Mouse (Mus musculus): ENCODE results near the gene Snx9.

The Snx9 gene

GRCm38 (mm10) chr17:5901381-5901780, 60.3 kb downstream of the Snx9 start:
- TF ChIP-seq GATA4 (IDR thresholded peaks at IDR 0.05; ENCODE audit: insufficient replicate concordance, low read length) = no peak

GRCm38 (mm10) chr17:5903630-5904301, 62.6 kb downstream of the Snx9 start:
- TF ChIP-seq GATA4 (IDR thresholded peaks at IDR 0.05; ENCODE audit: insufficient replicate concordance, low read length) = no peak

GRCm38 (mm10) chr17:5909681-5910080, 68.6 kb downstream of the Snx9 start:
- no peak for TF ChIP-seq GATA4 (IDR thresholded peaks at IDR 0.05; ENCODE audit: insufficient replicate concordance, low read length)

DNA sequence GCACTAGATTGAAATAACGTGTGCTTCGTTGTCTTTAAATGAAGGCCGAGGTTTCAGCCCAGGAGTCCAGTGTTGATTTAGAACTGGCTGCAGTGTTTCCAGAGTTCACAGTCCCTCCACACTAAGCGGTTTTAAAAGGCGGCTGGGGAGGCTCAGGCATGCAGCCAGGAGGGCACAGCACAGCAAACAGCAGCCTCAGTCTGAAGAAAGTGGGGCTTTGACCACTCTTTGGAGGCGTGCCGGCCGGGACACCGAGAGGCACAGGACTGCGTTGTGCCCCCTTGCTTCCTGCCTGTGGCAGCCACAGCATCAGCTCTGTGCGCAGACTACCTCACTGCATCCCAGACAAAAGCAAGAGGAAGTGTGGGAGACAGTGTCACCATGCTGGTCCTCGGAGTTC, 70.5 kb downstream of the Snx9 start:
- no peak for TF ChIP-seq GATA4 (IDR thresholded peaks at IDR 0.05; ENCODE audit: insufficient replicate concordance, low read length)

DNA sequence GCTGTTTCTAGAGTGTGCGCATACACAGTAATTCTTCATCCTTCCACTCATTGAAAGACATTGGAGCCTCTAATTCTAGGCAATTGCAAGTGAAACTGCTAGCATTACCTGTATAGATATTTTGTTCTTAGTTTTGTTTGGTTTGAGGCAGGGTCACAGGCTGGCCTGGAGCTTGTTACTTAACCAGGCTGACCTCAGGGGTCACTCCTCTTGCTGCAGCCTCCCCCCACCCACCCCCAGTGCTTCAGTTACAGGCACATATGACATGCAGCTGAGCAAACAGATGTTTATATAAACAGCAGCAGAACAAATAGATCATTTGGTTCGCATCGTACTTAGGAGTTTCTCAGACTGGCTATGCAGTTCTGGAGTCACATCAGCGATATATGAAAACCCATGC, 71.7 kb downstream of the Snx9 start:
- TF ChIP-seq GATA4 (IDR thresholded peaks at IDR 0.05; ENCODE audit: insufficient replicate concordance, low read length) = no peak

- TF ChIP-seq GATA4 (IDR thresholded peaks at IDR 0.05; ENCODE audit: insufficient replicate concordance, low read length) = no peak
These were observed 73.1 kb downstream of the Snx9 start for GRCm38 (mm10) chr17:5914217-5914616.

- TF ChIP-seq GATA4 (IDR thresholded peaks at IDR 0.05; ENCODE audit: insufficient replicate concordance, low read length) = no peak
These were observed 80.8 kb downstream of the Snx9 start for GRCm38 (mm10) chr17:5921954-5922353.

DNA sequence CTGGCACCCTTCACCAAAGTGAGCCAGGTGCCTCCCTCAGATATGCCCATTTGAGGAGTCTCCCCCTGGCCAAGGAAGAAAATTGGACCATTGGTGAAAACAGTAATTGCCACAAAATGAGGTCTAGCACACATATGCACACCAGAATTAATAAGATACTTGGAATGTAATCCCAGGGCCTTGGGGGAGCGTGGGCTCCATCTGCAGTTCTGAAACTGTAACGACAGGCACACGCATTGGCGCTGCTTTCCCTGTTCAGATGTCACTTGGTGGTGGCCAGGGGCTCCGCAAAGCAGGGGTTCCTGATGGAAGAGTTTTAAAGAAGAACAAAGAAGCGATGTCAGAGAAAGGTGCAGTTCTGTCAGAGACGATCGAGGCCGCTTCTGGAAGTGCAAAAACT, 82.2 kb downstream of the Snx9 start:
- no peak for TF ChIP-seq GATA4 (IDR thresholded peaks at IDR 0.05; ENCODE audit: insufficient replicate concordance, low read length)

DNA sequence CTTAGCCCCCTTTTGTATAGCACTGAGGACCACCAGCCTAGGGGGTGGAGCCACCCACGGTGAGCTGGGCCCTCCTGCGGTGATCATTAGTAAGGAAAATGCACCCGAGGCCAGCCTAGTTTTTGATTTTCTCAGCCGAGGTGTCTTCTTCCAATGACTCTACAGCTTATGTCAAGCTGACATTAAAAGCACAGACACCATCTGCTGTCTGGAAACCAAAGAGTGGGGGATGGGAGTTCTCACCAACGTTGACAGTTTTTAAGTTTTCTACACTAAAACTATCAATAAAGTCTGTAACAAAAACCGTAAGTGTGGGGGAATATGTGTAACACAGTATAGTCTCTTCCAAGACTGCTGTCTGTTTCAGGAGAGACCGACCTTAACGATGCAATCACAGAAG, 83.1 kb downstream of the Snx9 start:
- TF ChIP-seq GATA4 (IDR thresholded peaks at IDR 0.05; ENCODE audit: insufficient replicate concordance, low read length) = no peak

DNA sequence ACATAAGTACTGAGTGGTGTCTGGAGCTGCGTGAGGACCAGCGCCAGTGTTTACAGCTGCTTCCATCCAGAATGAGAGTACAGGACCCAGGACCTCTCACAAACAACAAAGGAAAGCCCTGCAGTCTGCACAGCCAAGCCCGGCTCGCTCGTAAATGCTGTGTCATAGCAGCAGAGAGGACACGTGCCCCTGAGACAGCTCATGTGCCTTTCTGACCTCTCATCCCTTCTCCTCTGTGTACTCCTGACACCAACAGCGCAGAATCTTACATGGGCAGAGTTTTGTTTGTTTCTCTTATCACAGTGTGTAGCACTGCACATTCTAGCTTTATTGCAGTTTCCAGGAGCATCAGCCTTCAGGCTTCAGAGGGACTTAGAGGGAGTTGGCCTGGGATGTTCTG, 85.6 kb downstream of the Snx9 start:
- no peak for TF ChIP-seq GATA4 (IDR thresholded peaks at IDR 0.05; ENCODE audit: insufficient replicate concordance, low read length)

DNA sequence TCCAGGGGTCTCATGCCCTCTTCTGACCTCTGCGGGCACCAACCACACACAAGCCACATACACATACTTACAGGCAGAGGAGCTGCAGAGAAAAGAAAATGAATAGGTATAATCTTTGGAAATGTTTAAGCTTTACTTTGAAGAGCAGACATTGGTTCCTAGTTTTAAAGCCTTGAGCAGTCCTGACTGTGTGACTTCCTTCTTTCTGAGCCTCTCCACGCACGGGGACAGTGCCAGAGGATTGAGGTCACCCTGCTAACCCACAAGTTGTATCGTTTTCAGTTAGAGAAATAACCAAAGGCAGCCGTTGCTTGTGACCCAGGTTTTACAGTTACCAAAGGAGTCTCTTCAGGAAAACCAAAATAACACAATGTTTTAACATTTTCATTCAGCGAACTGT, 87.9 kb downstream of the Snx9 start:
- TF ChIP-seq GATA4 (IDR thresholded peaks at IDR 0.05; ENCODE audit: insufficient replicate concordance, low read length) = no peak

- no peak for TF ChIP-seq GATA4 (IDR thresholded peaks at IDR 0.05; ENCODE audit: insufficient replicate concordance, low read length)
These were observed 91.0 kb downstream of the Snx9 start for GRCm38 (mm10) chr17:5932161-5932560.

DNA sequence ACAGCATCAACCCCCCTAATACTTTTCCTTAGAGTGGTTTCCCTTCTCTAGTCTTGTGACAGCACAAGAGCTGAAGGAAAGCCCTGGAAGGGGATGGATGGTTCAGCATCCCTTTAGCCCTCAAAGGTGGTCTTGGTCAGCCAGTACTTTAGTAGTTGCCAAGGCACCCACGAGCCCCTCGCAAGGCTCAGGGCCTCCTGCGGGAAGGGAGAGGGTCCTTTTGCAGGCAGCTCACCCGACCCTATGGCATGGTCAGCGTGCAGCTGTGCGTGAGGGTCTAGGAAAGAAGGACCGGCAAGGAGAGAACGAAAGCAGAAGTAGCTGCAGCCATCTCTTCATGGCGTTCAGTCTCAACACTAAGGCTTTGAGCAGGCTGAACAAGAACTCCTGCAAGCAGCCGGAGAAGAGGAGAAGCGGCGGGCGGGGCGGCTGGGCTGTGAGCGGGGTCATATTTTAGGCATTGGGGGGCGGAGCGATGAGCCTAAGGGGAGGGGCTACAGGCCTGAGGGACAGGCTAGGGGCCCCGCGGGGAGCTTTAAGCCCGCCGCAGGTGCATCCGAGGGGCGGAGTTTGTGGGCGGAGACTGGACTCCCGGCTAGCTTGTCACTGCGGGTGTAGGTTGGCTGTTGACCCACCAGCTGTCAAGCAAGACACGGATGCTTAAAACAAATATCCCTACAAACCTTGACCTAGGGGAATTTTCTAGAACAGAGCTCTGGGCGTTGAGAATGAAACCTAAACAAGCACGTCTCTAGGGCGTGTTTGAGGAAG, 93.6 kb downstream of the Snx9 start:
- TF ChIP-seq GATA4 (IDR thresholded peaks at IDR 0.05; ENCODE audit: insufficient replicate concordance, low read length) = no peak

DNA sequence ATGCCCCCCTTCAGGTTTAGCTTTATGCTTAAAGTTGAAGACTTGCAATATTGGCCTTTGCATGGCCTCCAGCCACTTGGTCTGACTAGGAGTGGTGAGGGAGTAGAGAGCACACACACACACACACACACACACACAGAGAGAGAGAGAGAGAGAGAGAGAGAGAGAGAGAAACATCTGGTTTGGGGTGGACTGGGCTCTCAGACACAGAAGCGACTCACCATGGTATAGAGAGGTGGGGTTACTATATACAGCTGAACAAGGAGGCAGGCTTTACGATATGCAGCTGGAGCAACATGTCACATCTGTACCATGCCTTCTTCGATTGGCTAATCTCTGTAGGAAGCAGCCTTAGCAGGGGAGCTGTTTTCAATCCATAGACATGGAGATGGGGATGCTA, 94.6 kb downstream of the Snx9 start:
- TF ChIP-seq GATA4 (IDR thresholded peaks at IDR 0.05; ENCODE audit: insufficient replicate concordance, low read length) = no peak

GRCm38 (mm10) chr17:5936276-5936675, 95.1 kb downstream of the Snx9 start:
- no peak for TF ChIP-seq GATA4 (IDR thresholded peaks at IDR 0.05; ENCODE audit: insufficient replicate concordance, low read length)

- TF ChIP-seq GATA4 (IDR thresholded peaks at IDR 0.05; ENCODE audit: insufficient replicate concordance, low read length) = no peak
These were observed 96.3 kb downstream of the Snx9 start for GRCm38 (mm10) chr17:5937441-5937840.

DNA sequence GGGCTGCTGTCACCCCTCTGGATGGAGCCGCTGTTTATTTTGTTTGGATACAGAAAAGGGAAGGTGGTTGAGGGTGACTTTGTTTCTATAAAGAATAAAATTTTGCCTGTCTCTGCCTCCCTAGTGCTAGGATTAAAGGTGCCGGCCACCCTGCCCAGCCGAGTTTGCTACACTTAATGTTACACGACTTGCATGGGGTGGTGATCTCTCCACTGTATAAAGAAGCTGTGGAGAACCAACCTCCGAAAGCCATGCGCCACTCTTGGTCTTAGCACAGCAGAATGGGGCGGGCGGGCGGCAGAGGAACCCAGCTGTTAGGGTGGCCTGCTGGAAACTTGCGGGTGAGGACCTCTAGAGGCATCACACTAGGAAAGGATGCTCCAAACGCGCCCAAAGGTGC, 98.7 kb downstream of the Snx9 start:
- TF ChIP-seq GATA4 (IDR thresholded peaks at IDR 0.05; ENCODE audit: insufficient replicate concordance, low read length) = no peak
